Mouse (Mus musculus) cerebellum, postnatal 25 days (tissue): Measurements from ENCODE around the gene Rnf167.

Experiments
- DNase-seq, 2 experiments: peaks; one replicate each; pipeline ENCODE4 v3.0.0; 2021; ENCODE audit warnings: mixed read lengths in 2 of 2

Rnf167 gene

DNA sequence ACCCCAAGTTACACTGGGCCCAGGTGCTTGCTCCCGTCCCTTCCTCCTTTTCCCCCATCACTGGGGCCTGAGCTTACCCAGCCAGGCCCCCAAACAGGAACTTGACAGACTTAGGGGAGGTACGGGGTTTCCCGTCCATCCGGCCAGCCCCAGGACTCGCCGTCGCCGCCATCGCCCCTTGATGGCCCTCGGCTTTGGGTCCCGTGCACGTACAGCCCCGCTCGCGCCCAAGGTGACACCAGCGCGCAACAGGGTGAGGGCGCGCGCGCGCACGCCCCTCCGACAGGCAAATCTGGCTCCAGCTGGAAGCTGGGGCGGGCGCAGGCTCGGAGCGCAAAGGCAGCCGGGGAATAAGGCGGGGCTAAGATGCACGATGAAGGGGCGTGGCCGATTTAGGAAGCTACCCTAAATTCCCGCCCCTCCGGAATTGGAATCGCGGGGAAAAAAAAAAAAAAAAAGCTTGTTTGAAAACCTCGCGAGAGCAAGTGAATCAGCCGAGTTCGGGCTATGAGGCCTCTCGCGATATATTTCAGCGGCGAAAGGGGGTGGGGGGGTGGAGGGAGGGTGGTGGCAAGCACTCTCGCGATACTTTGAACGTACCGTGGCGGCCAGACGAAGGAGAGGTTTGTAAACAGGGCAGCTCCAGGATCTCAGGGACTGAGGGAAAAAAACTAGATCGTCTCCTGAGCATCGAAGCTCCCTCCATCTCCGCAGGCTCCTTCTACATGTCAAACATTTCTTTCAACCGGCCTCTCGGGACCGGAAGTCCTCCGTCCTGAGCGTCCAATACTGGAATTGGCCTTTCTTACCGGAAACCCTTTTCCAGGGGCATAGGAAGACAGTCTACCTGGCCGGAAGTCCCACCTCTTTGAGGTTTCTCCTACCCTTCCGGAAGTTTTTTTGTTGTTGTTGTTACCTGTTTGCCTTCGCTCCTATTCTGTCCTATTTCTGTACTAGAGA is at the start of gene Rnf167, which contains the start of gene Slc25a11:
TSS of gene Rnf167 (plus strand) at position 545 of the 960 bp plus-strand sequence.
TSS of gene Slc25a11 (minus strand) at position 789 of the 960 bp plus-strand sequence.
- peak; percentile 95 to 98 for DNase-seq

DNA sequence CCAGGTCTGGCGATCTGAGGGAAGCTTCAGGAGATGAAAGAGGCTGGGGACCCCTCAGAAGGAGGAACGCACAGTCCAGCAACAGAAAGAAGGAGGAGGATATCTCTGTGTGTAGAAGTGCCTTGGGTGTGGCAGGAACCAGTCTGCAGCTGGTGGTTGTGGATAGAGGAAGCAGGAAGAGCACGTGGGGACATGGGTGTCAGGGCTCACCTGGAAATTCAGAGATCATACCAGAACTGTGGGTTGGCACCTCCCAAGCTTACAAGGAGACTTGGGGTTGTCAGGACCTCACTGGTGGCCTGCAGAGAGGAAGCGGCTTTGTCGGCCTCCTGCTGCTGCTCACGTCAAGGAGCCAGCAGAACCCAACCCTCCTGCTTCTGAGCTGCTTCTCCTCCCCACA is 49.7 kb upstream of the Rnf167 start:
- DNase-seq, result no peak

DNA sequence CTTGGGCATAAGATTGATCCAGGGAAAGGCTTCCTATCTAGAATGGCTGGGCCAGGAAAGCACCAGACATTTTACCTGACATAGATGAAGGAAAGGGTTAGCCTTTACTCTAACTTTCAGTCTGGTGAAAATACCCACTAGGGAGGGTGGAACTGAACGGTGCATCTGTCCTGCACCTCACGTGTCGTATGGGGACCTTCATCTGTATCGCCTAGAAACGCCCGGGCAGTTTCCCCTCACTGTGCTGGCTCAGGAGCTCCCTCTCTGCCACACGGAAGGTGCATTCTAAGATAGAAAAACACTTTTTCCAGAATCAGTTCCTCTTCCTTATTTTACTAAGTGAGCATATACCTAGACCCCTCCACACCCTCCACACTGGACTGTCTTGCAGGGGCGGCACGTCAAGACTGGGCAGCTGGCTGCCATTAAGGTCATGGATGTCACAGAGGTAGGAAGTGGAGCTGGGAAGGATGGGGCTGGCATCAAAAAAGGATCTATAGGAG is 48.5 kb upstream of the Rnf167 start:
- no peak for DNase-seq

DNA sequence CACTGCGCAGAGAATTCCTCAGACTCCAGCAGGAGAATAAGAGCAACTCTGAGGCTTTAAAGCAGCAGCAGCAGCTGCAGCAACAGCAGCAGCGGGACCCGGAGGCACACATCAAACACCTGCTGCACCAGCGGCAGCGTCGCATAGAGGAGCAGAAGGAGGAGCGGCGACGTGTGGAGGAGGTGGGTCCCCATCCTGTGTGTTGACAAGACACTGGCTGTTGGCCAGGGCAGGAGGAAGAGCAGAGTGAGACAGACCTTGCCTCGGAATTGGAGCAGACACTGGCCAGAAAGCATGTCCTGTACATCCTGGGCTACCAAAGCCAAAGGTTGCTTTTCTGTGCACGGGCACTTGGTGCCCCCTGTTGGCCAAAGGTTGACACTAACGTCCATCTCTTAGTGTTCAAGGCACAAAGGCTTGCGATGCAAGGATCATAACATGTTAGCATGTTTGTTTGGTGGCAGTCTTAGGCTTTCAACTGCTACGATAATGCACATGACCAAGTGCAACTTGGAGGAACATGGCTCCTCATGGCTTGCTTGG is 41.9 kb upstream of the Rnf167 start:
- DNase-seq, result peak; percentile 82 to 89

DNA sequence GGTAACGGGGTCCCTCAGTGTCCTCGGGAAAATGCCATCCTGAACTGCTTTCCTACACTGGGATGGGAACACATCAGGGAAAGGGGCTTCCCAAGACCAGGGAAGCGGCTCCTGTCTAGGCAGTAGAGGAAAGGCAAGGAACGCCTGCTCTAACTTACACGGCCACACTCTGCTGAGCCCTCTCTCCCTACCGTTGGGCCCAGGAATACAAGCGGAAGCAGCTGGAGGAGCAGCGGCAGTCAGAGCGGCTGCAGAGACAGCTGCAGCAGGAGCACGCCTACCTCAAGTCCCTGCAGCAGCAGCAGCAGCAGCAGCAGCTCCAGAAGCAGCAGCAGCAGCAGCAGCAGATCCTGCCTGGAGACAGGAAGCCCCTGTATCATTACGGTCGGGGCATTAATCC is 40.3 kb upstream of the Rnf167 start:
- DNase-seq, result no peak

DNA sequence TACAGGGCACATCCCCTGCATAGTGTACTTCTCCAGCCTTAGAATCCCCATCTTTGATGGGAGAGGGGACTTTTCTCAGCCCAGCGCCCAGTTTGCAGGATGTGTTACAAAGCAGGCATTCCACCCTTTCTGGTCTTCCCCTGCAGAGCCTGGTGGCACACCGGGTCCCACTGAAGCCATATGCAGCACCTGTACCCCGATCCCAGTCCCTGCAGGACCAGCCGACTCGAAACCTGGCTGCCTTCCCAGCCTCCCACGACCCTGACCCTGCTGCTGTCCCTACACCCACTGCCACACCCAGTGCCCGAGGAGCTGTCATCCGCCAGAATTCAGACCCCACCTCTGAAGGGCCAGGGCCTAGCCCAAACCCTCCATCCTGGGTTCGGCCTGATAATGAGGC is 39.4 kb upstream of the Rnf167 start:
- no peak for DNase-seq

DNA sequence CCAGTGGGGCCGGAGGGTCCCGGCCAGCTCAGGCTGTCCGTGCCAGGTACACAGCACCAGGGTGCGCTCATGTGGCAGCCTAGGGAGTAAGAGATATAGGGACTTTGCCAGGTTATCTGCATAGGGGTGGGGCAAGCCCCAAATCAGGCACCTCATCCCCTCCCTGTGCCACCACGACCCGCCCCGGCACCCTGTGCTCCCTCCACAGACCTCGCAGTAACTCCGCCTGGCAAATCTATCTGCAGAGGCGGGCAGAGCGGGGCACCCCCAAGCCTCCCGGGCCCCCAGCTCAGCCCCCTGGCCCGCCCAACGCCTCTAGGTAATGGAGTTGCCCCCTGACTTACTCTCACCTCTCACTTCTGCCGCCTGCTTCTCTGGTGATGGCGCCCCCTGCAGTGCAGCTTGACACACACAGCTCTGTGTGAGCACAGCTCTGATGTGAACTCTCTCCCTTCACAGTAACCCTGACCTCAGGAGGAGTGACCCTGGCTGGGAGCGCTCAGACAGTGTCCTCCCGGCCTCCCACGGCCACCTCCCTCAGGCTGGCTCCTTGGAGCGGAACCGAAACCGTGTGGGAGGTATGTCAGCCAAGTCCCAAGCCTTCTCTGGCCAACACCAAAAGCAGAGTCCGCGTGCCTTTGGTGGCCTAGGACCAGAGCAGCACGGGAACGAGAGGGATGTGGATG is 38.5 kb upstream of the Rnf167 start:
- peak in 1 of 2 experiments; percentile 49 for DNase-seq

DNA sequence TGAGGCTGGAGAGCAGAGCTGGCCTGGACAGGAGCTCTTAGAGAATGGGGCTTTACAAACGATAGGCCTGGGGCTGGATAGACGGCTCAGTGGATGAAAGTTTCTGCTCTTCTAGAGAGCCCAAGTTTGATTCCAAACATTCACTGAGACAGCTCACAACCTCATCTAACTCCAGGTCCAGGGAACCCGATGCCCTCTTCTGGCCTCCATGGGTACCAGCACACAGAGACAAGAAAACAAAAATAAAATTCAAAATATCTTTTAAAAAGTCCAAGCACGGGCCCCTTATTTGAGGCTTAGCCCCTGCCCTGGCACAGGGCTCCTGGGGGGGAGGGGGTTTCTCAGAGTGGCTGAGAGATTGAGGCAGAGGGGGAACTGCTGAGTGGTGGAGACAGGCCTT is 36.3 kb upstream of the Rnf167 start:
- DNase-seq, result no peak

DNA sequence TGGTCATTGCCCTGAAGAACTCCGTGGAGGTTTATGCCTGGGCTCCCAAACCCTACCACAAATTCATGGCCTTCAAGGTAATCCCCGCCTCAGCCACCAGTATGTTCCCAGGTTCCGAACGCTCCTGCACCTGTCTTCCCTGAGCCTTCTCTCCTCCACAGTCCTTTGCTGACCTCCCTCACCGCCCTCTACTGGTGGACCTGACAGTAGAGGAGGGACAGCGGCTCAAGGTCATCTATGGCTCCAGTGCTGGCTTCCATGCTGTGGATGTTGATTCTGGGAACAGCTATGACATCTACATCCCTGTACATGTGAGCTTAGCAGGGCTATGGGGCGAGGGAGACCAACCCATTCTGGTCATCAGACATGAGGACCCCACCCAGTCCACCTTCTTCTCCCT is 34.5 kb upstream of the Rnf167 start:
- peak in 1 of 2 experiments; percentile 35 for DNase-seq

DNA sequence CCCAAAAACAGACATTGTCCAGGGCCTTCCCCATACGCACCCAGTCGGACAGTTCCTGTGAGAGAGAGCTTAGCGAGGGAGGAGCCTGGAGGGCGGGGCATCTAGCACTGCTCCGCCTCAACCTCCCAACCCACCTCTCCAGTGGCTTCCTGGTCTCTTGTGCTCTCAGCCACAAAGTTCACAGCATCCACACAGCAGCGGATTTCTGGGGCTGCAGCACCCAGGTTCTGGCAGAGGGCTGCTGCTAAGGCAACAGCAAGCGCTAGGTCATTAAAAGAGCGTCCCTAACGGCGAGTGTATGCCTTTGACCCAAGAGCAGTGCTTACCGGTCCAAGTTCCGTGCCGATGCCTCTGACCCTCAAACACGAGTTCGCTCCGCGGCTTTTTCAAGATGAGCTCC is 32.0 kb upstream of the Rnf167 start:
- peak; percentile 39 to 56 for DNase-seq

DNA sequence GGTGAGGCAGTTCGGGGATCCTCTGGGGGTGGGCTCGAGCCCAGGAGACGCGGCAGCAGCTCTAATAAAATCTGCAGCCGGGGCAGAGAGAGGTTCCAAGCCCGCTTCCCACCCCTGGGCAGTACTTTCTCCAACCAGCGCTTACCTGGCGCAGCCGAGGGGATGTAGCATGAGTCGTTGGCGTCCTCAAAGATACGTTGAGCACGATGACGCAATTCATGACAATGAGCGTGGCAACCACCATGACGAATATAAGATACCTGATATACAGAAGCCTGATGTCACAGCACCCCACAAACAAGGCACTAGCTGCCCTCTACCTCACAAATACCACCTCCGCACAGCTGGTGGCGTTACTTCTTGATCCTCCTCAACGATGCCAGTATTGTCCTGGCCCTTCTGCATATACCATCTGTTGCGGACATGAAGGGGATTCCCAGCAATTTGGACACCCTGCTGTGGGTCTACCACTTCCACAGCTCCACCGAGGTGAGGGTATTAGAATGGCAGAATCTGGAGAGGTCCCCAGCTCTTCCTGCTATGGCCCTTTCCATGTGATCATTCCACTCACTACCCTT is 31.4 kb upstream of the Rnf167 start, which contains the start of gene 4930544D05Rik:
TSS of gene 4930544D05Rik (plus strand) at position 333 of the 578 bp plus-strand sequence.
- DNase-seq, result no peak

DNA sequence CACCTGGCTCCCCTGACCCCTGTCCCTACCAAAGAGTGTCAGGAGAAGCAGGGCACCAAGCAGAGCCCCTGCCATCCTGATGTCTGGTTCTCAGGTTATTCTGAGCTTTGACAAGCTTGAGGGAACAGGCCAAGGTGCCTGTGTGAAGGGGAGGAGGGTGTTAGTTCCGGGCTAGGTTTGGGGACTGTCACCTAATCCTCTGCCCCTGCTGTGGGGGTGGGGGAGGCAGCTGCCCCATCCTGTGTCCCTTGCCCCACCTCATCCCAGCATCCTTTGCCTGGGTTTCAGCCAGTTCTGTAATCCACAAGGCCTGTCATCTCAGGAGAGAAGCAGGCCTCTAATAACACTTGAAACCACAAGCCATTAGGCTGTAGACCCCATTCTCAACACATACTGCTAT is 27.9 kb upstream of the Rnf167 start, which contains the start of gene Chrne:
TSS of gene Chrne (minus strand) at position 116 of the 400 bp plus-strand sequence.
- DNase-seq, result no peak

DNA sequence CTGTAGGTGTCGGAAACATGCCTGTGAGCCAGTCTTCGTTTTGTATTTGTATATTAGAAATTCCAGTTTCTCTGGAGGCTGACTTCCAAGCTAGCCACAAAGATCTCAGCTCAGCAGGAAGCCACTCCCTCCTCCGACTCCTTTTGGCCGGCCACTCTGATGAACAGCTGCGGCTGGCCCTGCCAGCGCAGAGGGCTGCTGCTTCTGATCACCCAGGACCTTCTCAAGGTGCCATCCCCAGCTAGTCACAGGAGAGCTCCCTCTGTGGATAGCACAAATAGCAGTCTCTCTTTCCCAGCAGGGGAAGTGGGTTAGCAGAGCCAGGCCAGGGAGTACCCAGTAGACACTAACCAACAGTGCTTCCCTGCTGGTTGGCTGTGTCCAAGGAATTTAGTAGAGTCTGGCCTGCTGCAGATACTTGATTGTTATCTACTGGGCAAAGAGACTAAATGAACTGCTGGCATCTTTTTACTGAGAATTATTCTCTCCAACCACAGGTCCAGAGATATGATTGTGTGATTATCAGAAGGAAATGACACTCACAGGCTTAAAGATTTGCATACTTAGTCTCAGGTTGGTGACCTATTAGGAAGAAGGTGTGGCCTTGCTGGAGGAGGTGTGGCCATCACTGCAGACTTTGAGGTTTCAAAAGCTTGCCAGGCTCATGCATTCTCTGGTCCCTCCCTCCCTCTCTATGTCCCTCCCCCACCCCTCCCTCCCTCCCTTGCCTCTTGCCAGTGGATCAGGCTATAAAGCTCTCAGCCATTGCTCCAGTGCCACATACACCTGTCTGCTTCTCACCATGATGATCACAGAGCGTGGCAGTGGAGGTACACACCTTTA is 24.8 kb upstream of the Rnf167 start:
- no peak for DNase-seq

DNA sequence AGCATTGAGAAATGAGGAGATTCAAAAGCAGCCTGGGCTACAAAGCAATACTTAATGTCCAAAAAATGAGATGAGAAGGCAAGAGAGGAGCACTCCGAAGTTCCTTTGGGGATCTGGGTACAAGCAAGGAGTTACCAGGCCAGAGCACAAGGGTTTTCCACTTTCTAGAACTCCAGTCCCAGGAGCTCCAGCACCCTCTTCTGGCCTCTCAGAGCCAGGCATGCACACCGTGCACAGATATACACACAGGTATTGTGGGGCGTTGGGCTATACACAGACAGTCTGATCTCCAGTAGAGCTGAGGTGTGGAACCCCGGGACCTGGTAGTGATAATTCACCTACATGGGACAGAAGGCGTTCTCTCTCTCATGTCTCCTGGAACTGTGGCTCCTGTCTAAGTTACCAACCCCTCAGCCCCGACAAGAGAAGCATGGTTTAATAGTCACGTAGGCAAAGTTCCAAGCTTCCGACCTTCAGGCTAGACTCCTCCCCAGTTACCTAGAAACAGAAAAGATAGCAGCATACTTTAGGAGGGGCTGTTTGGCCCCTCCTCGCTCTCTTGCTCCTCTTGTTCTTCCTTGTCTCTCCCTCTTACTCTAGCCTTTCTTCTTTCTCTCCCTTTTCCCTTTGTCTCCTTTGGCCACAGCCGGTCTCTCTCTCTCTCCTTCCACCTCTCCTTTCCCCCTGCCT is 23.8 kb upstream of the Rnf167 start:
- no peak for DNase-seq

DNA sequence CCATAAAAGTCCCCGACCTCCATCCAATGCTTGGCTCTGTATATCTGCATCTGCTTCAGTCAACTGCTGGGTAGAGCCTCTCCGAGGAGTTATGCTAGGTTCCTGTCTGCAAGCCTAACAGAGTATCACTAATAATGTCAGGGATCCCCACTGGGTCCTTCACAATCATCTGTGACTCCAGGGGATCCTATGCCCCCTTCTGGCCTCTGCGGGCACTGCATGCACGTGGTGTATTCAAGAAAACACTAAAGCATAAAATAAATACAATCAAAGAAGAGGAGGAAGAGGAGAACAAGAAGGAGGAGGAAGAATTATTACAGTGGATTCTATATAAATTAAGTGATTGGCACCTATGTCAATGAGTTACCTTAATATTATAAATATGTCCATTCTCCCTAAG is 21.6 kb upstream of the Rnf167 start:
- DNase-seq, result peak in 1 of 2 experiments; percentile 63

DNA sequence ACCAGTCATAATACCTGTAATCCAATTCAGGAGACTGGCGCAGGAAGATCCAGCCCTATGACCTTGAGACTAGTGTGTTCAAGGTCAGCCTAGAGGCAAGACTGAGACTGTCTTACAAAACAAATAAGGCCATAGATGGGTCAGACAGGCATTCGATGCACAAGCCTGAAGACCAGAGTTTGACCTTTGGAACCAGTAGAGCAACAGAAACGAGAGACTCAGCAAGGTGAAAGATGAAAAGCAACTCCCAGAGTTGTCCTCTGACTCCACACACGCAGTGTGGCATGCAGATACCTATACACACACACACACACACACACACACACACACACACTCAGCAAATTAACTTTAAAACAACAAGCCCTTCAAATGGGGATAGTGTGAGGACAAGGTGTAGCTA is 20.2 kb upstream of the Rnf167 start:
- no peak for DNase-seq

DNA sequence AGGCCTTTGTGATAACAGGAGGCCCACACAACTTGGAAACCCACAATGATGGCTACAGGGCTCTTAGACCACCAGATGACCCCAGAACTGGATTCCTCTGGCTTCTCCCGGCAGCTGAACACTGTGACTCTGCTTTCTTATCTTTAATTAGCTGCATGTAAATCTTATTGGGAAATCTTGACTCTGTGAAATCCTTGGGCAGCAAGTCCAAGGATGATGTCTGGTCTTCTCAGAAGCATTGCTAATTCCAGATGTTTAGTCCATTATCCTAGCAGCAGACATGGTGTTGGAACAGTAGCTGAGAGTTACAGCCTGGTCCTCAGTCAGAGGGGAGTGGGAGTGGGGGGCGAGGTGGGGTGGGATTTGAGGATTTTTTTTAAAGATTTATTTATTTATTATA is 18.6 kb upstream of the Rnf167 start:
- DNase-seq, result no peak

DNA sequence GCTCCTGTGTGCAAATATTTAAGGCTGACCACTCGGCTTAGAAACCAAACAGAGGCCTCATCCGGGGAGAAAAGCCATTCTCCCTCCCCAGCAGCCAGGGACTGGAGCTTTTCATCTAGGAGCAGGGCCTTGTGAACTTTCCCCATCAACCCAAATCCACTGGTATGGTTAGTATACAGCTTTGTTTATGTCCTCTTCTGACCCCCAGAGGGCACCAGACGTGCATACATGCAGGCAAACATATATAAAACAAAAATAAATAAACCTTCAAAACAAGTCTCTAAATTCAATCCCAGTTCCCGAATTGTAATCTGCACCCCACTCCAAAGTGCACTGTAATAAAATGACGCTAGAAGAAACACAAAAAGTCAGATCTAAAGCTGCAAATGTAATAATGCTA is 17.5 kb upstream of the Rnf167 start:
- DNase-seq, result peak in 1 of 2 experiments; percentile 43

DNA sequence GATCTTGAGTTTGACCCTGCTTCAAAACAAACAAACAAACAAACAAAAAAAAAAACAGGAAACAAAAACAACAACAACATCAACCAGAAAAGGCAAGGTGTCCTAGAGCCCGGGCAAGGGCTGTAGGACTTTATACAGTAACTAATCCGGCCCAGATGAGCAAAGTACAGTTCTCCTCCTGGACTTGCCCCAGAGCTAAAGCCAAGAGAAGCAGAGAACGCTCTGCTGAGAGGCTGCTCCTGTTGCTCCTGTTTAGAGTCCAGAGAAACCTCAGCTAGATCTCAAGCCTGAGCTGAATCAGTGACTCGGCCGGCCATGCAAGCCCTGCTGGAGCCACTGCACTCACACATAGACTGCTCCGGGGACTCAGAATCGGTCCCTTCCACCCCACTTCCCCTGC is 16.9 kb upstream of the Rnf167 start:
- no peak for DNase-seq

DNA sequence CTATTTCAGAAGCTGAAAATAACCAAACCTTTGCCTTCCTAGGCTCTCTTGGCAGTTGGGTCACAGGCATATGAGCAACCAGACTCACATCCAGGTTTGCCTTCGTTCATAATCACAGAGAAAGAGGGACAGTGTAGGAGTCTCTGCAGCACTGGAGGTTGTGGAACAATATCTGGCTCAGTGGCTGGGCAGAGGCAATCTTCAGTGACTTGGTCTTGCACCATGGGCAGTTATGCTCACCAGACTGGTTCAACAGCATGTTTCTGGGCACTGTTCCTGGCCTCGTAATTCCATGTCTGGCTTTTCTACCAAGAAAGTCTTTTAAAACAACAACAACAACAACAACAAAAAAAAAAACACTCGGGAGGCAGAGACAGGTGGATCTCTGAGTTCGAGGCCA is 11.4 kb upstream of the Rnf167 start:
- DNase-seq, result no peak

DNA sequence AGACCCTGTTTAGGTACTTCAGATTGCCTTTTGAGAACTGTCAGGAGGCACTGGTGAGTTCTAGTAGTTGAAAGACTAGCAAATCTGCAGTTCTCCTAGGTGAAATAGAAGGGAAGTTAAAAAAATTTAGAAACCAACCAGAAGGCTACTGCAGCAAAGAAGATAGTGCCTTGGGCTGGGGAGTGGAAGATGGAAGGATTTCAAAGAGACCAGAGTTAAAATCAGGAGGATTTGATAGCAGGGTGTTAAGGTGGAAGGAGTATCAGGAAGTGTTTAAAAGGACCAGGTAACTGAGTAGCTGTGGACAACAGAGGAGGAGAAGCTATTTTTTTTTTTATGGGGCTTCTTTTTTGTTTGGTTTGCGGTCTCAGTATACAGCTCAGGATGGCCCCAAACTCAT is 9.3 kb upstream of the Rnf167 start:
- no peak for DNase-seq
